Mouse (Mus musculus): ENCODE data around the gene Hmgb1.

Hmgb1 gene

DNA sequence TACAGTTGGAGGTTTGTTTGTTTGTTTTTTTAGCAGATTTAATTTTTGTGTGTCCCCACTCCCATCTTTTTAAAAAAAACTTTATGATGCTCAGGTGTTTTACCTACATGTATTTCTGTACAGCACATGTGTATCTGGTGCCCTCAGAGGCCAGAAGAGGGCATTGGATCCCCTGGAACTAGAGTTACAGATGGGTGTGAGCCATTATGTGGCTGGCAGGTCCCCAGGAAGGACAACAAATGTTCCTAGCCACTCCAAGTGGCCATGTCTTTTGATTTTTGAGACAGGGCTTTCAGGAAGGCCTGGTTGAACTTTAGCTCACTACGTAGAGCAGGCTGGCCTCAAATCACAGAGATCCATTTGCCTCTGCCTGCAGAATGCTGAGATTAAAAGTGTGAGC lies 121.5 kb downstream of the Hmgb1 start:
- no peak for DNase-seq (ENCODE audit: low read depth, low spot score)

DNA sequence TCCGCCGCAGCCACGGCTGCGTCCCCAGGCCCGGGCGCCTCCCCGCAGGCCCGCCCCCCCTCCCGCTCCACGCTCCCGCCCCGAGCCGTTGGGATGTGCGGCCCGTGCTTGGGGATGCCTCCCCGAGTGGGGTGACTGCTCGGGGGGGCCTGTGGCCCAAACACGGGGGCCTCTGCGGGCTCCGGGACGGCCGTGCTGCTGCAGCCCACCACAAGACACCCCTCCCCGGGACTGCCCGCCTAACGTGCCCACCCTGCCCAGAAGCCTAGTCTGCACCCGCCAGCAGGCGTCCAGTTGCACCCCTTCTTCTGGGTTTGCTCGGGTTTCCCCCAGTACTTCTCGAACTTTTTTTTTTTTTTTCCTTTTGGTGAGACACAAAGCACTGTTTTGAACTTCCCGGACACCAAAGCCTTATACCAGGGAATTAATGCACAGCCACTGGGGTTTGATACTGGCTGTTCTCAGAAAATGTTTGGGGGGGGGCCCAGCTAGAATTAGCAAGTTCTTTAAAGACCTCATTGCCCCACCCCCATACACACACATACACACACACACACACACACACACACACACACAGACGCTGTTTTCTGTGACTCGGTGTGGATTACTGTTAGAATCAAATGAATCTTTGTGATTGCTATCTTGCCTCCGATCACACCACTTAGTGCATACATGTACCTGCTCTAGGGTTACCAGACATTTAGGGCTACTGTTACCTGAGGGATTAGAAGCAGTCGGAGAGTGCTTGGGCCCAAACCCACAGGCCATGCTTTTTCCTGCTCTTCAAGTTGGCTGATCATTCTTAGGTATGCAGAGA lies 130.7 kb downstream of the Hmgb1 start:
- DNase-seq (ENCODE audit: low read depth, low spot score) = peak; percentile 71

GRCm38 (mm10) chr5:149052421-149053338 lies 131.6 kb downstream of the Hmgb1 start:
- DNase-seq (ENCODE audit: low read depth, low spot score) = peak; percentile 99

DNA sequence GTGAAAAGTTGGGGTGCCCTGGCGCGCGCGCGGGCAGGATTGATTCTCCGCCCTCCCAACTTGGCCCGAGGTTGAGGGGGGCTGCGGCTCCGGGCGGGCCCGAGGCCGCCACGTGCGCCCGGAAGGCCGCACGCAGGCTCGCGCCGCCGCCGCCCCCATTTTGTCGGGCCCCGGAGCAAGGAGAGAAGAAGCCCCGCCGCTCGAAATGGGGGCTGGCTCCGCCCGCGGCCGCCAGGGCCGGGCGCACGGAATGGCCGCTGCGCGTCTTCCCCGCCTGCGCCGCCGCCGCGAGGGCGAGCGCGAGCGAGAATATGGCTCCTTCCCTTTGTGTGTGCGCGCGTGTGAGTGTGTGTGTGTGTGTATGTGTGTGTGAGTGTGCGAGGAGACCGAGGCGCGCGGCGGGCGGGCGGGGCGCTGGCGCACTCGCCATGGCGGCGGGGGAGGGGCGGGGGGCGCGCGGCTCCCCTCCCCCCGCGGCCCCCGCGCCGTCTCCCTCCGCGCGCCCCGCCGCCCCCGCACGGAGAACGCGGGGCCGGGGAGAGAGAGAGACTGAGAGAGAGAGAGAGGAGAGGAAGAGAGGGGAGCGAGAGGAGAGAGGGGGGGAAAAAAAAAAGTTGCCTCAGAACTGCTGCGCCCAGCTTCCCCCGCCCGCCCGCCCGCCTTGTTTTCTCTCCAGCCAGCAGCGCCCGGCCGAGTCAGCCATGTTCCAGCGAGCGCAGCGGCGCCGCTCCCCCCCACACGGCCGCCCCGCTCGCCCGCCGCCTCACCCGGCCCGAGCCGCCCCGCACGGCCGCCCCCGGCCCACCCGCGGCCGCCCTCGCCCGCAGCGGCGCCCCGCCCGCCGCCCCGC lies 132.5 kb downstream of the Hmgb1 start:
- peak; percentile 67 for DNase-seq (ENCODE audit: low read depth, low spot score)

GRCm38 (mm10) chr5:149051194-149051570 lies 133.1 kb downstream of the Hmgb1 start:
- DNase-seq (ENCODE audit: low read depth, low spot score) = peak; percentile 50

DNA sequence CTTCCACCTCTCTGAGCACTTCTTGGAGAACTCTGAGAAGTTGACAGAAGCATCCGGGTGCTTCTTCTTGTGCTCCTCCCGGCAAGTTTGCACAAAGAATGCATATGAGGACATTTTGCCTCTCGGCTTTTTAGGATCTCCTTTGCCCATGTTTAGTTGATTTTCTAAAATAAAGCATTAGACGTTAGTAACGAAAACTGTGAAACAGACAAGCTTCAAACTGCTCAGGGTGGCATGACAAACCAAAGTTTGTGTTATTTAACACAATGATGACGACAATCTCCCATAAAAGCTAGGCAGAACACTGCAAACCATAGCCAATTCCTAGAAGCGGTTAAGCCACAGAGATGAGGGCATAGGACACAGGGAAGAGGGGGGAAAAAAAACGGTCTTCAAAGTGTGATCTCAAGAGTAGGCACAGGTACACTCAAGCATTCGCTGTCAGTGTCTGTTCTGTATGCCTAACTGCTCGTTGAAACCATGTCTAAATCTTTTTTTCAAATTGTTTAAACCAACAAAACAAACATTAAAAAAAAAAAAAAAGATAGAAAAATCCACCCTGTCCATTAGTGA lies 133.6 kb downstream of the Hmgb1 start:
- DNase-seq (ENCODE audit: low read depth, low spot score) = no peak

DNA sequence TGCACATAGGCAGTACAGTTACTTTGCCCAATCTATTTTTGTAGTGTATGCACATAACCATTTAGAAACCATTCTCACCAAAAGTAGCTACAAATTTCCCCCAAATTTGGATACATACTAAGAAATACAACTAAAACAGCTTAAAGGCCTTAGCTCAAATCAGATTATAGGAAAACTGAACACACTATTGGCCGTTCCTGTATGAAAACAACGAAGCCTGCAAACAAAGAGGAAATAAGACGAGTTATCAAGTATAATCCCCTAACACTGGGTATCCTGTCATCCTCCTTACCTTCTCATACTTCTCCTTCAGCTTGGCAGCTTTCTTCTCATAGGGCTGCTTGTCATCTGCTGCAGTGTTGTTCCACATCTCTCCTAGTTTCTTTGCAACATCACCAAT lies 134.9 kb downstream of the Hmgb1 start:
- DNase-seq (ENCODE audit: low read depth, low spot score) = no peak

DNA sequence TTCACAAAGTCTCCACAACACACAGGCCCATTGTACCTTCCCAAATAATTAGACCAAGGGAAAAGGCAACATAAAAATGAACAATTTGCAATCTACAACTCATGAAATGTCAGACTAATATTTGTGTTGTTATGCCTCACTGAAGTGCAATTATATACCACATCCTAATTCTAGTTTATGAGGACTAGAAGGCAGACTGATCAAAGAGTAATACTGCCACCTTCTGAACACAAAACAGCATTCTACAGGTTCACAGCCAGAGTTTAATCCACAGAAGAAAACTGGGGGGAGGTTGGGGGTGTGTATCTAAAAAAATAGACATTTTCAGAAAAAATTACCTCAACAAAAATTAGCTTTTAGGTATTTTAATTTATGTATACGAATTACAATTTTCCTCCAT lies 135.3 kb downstream of the Hmgb1 start:
- DNase-seq (ENCODE audit: low read depth, low spot score) = no peak

DNA sequence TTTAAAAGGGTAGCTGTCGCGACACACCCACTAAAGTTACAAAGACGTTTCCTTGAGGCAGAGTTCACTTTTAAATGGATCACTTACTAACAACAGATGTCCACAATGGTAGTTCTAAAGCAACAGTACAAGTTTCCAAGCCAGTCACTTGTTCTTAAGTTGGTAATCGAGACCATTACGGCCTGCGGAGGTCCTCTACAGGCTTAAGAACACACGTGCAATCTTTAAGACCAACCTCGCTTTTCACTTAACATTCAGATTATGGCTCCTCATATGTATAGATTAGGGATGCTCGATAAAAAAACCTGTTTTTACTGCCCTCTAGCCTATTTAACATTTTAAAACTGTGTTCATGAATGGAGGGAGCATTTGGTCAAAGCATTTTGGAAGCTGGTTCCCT lies 137.6 kb downstream of the Hmgb1 start:
- DNase-seq (ENCODE audit: low read depth, low spot score) = no peak

- DNase-seq (ENCODE audit: low read depth, low spot score) = no peak
Measured at GRCm38 (mm10) chr5:149045470-149046085, 138.7 kb downstream of the Hmgb1 start.

DNA sequence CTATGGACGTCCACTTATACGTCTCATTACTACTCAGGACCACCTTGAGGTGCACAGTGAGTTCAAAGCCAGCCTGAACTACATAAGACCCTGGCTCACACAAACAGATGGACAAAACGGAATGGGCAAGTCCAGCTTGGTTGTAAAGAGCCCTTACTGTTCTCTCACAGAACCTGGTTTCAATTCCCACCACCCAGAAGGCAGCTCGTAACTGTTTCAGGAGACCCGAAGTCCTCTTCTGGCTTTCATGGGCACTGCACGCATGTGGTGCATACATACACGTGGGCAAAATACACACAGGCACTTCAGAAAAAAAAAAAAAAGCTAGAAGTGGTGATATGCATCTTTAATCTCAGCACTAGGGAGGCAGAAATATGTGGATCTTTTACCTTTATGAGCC lies 139.2 kb downstream of the Hmgb1 start:
- peak; percentile 47 for DNase-seq (ENCODE audit: low read depth, low spot score)

- no peak for DNase-seq (ENCODE audit: low read depth, low spot score)
Measured at GRCm38 (mm10) chr5:149044067-149044466, 140.2 kb downstream of the Hmgb1 start.

- no peak for DNase-seq (ENCODE audit: low read depth, low spot score)
Measured at GRCm38 (mm10) chr5:149043240-149043639, 141.0 kb downstream of the Hmgb1 start.

DNA sequence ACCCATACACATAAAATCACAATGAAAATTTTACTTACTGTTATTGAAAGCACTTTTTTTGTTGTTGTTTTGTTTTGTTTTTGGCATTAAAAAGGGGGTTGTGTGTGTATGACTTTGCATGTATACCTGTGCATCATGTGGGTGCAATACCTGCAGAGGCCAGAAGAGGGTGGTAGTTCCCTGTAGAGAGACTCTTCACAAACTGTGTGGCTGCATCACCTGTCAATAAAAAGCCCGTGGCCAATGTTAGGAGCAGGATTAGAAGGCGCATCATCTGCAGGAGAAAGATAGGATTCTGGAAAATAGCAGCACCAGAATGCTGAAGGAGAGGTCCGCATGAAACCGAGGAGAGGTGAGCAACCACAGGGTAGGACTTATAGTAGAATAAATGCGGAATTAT lies 144.5 kb downstream of the Hmgb1 start:
- DNase-seq (ENCODE audit: low read depth, low spot score) = peak; percentile 92

- peak; percentile 54 for DNase-seq (ENCODE audit: low read depth, low spot score)
Measured at GRCm38 (mm10) chr5:149037729-149038128, 146.6 kb downstream of the Hmgb1 start.

DNA sequence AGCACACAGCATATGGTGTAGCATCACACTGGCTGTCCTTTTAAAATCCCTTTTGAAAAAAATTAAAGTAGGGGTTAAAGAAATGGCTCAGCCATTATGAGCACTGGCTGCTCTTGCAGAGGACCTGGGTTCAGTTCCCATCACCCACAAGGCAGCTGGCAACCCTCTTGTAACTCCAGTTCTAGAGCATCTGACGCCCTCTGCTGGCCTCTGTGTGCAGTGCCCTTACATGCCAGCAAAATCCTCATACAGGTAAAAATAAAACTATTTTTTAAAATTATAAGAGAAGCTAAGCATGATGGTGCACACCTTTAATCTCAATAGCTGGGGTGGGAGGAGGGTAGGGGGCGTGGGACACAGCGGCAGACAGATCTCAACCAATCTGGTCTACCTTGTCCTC lies 147.4 kb downstream of the Hmgb1 start:
- peak; percentile 27 for DNase-seq (ENCODE audit: low read depth, low spot score)

GRCm38 (mm10) chr5:149032438-149032837 lies 151.9 kb downstream of the Hmgb1 start:
- DNase-seq (ENCODE audit: low read depth, low spot score) = no peak

- DNase-seq (ENCODE audit: low read depth, low spot score) = peak; percentile 63
Measured at GRCm38 (mm10) chr5:149031199-149031750, 153.0 kb downstream of the Hmgb1 start.

DNA sequence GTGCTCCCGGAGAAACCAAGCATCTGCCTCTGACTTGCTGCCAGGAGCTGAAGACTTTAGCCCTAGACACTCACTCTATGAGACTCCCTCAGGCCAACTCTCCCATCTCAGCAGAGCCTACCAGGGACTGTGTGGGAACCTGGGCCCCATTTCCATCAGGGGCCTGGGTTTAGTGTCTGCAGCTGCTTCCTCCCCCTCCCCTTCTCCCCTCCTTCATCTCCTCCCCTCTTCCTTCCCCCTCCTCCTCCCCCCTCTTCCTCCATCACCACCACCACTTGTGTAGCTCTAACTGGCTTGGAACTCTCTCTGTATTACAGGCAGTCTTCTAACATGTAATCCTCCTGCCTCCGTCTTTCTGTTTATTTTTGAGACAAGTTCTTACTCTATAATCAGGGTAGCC lies 154.2 kb downstream of the Hmgb1 start:
- no peak for DNase-seq (ENCODE audit: low read depth, low spot score)

DNA sequence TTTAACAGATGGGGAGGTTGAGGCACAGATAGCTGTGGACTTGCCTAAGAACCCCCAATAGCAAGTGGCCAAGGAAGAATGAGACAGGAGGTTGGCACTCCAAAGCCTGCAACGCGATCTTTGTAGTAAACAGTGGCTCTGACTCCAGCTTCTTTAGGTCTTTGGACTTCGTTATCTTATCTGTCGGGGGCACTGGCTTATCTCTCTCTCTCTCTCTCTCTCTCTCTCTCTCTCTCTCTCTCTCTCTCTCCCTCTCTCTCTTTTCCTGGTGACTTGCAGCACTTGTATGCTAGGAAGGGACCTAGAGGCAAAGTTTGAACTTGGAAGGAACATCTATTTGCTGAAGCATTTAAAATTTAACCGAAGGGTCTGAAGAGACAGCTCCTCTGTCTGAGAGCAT lies 155.9 kb downstream of the Hmgb1 start:
- DNase-seq (ENCODE audit: low read depth, low spot score) = no peak

- DNase-seq (ENCODE audit: low read depth, low spot score) = peak; percentile 60
Measured at GRCm38 (mm10) chr5:149027389-149027788, 156.9 kb downstream of the Hmgb1 start.
